Mouse (Mus musculus): ENCODE data around the gene Mgmt. TPM values are rescaled to one million over a fixed set of nuclear protein-coding genes. Genes with fewer than 3 reads are reported as not detected.

Gene Mgmt
- polyA plus RNA-seq, 1 experiment from 2014 or later, result 8.1 TPM

- WGBS, result 79% methylated on average over 15 of the region's 15 CpGs
- H3K36me3 ChIP-seq (ENCODE audit: control insufficient read depth, insufficient read depth, low read length), result no peaks in the 10 kb centered on the region
- H3K4me1 ChIP-seq (ENCODE audit: control insufficient read depth in 2 of 2, insufficient read depth in 2 of 2, low read length in 2 of 2), result peaks cover 0 to 6% of the 10 kb centered on the region in 2 experiments; a peak in 2 of 4 replicates
- ATAC-seq (ENCODE audit: insufficient number of reproducible peaks, insufficient read depth, low FRiP score, low read depth), result no peak
- H3K27me3 ChIP-seq (ENCODE audit: control insufficient read depth, insufficient read depth, low read length), result peaks cover 4% of the 10 kb centered on the region; the same call in 1 of the 2 replicates
- no peak overlapping the region for H3K9ac ChIP-seq (ENCODE audit: low read length)
- H3K4me2 ChIP-seq (ENCODE audit: low read length), result no peak overlapping the region
- no peaks in the 10 kb centered on the region for H3K9me3 ChIP-seq (ENCODE audit: control insufficient read depth, low read length)
- no peak overlapping the region for H3K27ac ChIP-seq (replicated peaks in 1 of 2; ENCODE audit: control insufficient read depth in 1 of 2, insufficient read depth in 1 of 2, low read depth in 2 of 2, low read length in 2 of 2)
- H3K4me3 ChIP-seq (ENCODE audit: control insufficient read depth in 1 of 2, insufficient read depth in 1 of 2, low read depth in 1 of 2, low read length in 2 of 2), result no peak overlapping the region
Observed at GRCm38 (mm10) chr7:137001215-137001614, 106.8 kb downstream of the Mgmt start.

- no peak for ATAC-seq (ENCODE audit: insufficient number of reproducible peaks, insufficient read depth, low FRiP score, low read depth)
- Histone ChIP-seq H3K9ac (ENCODE audit: low read length) (no peak overlapping the region), H3K36me3 (ENCODE audit: control insufficient read depth, insufficient read depth, low read length) (no peaks in the 10 kb centered on the region)
Observed at GRCm38 (mm10) chr7:137001783-137002182, 107.4 kb downstream of the Mgmt start.

GRCm38 (mm10) chr7:137002431-137002830 lies 108.0 kb downstream of the Mgmt start:
- no peak overlapping the region for H3K4me2 ChIP-seq (ENCODE audit: low read length)
- 69% methylated on average over 3 of the region's 3 CpGs for WGBS
- H3K36me3 ChIP-seq (ENCODE audit: control insufficient read depth, insufficient read depth, low read length), result no peaks in the 10 kb centered on the region
- H3K27me3 ChIP-seq (ENCODE audit: control insufficient read depth, insufficient read depth, low read length), result peaks cover 4% of the 10 kb centered on the region; the same call in 1 of the 2 replicates
- H3K4me3 ChIP-seq (ENCODE audit: control insufficient read depth in 1 of 2, insufficient read depth in 1 of 2, low read depth in 1 of 2, low read length in 2 of 2), result no peak overlapping the region
- H3K9ac ChIP-seq (ENCODE audit: low read length), result no peak overlapping the region
- no peak overlapping the region for H3K27ac ChIP-seq (replicated peaks in 1 of 2; ENCODE audit: control insufficient read depth in 1 of 2, insufficient read depth in 1 of 2, low read depth in 2 of 2, low read length in 2 of 2)
- H3K4me1 ChIP-seq (ENCODE audit: control insufficient read depth in 2 of 2, insufficient read depth in 2 of 2, low read length in 2 of 2), result peaks cover 0 to 6% of the 10 kb centered on the region in 2 experiments; a peak in 2 of 4 replicates
- no peaks in the 10 kb centered on the region for H3K9me3 ChIP-seq (ENCODE audit: control insufficient read depth, low read length)
- ATAC-seq (ENCODE audit: insufficient number of reproducible peaks, insufficient read depth, low FRiP score, low read depth), result no peak

More at GRCm38 (mm10) chr7:137001783-137002182, 107.4 kb downstream of the Mgmt start:
- peaks cover 0 to 6% of the 10 kb centered on the region in 2 experiments; a peak in 2 of 4 replicates for H3K4me1 ChIP-seq (ENCODE audit: control insufficient read depth in 2 of 2, insufficient read depth in 2 of 2, low read length in 2 of 2)
- H3K27ac ChIP-seq (replicated peaks in 1 of 2; ENCODE audit: control insufficient read depth in 1 of 2, insufficient read depth in 1 of 2, low read depth in 2 of 2, low read length in 2 of 2), result no peak overlapping the region
- 26% methylated on average over 5 of the region's 5 CpGs for WGBS
- no peak overlapping the region for H3K4me3 ChIP-seq (ENCODE audit: control insufficient read depth in 1 of 2, insufficient read depth in 1 of 2, low read depth in 1 of 2, low read length in 2 of 2)
- H3K27me3 ChIP-seq (ENCODE audit: control insufficient read depth, insufficient read depth, low read length), result peaks cover 4% of the 10 kb centered on the region; the same call in 1 of the 2 replicates
- no peaks in the 10 kb centered on the region for H3K9me3 ChIP-seq (ENCODE audit: control insufficient read depth, low read length)
- H3K4me2 ChIP-seq (ENCODE audit: low read length), result no peak overlapping the region

- Histone ChIP-seq H3K9me3 (ENCODE audit: control insufficient read depth, low read length) (no peaks in the 10 kb centered on the region), H3K4me3 (ENCODE audit: control insufficient read depth in 1 of 2, insufficient read depth in 1 of 2, low read depth in 1 of 2, low read length in 2 of 2) (no peak overlapping the region), H3K4me2 (ENCODE audit: low read length) (no peak overlapping the region), H3K27me3 (ENCODE audit: control insufficient read depth, insufficient read depth, low read length) (peaks cover 4% of the 10 kb centered on the region; the same call in 1 of the 2 replicates), H3K9ac (ENCODE audit: low read length) (no peak overlapping the region), H3K27ac (replicated peaks in 1 of 2; ENCODE audit: control insufficient read depth in 1 of 2, insufficient read depth in 1 of 2, low read depth in 2 of 2, low read length in 2 of 2) (no peak overlapping the region), H3K36me3 (ENCODE audit: control insufficient read depth, insufficient read depth, low read length) (no peaks in the 10 kb centered on the region), H3K4me1 (ENCODE audit: control insufficient read depth in 2 of 2, insufficient read depth in 2 of 2, low read length in 2 of 2) (peaks cover 3 to 11% of the 10 kb centered on the region in 2 experiments; a peak in 2 of 4 replicates)
- ATAC-seq (ENCODE audit: insufficient number of reproducible peaks, insufficient read depth, low FRiP score, low read depth), result no peak
- WGBS, result 66% methylated on average over 11 of the region's 11 CpGs
Observed at GRCm38 (mm10) chr7:137005293-137005692, 110.9 kb downstream of the Mgmt start.

GRCm38 (mm10) chr7:137008321-137008720 lies 113.9 kb downstream of the Mgmt start:
- peaks cover 3 to 6% of the 10 kb centered on the region in 2 experiments; a peak in 1 of 4 replicates for H3K4me1 ChIP-seq (ENCODE audit: control insufficient read depth in 2 of 2, insufficient read depth in 2 of 2, low read length in 2 of 2)
- ATAC-seq (ENCODE audit: insufficient number of reproducible peaks, insufficient read depth, low FRiP score, low read depth), result no peak
- no peaks in the 10 kb centered on the region; the same call in 1 of the 2 replicates for H3K27me3 ChIP-seq (ENCODE audit: control insufficient read depth, insufficient read depth, low read length)
- H3K27ac ChIP-seq (replicated peaks in 1 of 2; ENCODE audit: control insufficient read depth in 1 of 2, insufficient read depth in 1 of 2, low read depth in 2 of 2, low read length in 2 of 2), result no peak overlapping the region
- H3K9ac ChIP-seq (ENCODE audit: low read length), result no peak overlapping the region
- WGBS, result 66% methylated on average over 6 of the region's 6 CpGs
- H3K4me3 ChIP-seq (ENCODE audit: control insufficient read depth in 1 of 2, insufficient read depth in 1 of 2, low read depth in 1 of 2, low read length in 2 of 2), result no peak overlapping the region
- H3K9me3 ChIP-seq (ENCODE audit: control insufficient read depth, low read length), result no peaks in the 10 kb centered on the region
- no peak overlapping the region for H3K4me2 ChIP-seq (ENCODE audit: low read length)
- no peaks in the 10 kb centered on the region for H3K36me3 ChIP-seq (ENCODE audit: control insufficient read depth, insufficient read depth, low read length)

GRCm38 (mm10) chr7:137009732-137010275 lies 115.4 kb downstream of the Mgmt start:
- no peak for ATAC-seq (ENCODE audit: insufficient number of reproducible peaks, insufficient read depth, low FRiP score, low read depth)
- Histone ChIP-seq H3K9ac (ENCODE audit: low read length) (no peak overlapping the region), H3K4me3 (ENCODE audit: control insufficient read depth in 1 of 2, insufficient read depth in 1 of 2, low read depth in 1 of 2, low read length in 2 of 2) (no peak overlapping the region), H3K27me3 (ENCODE audit: control insufficient read depth, insufficient read depth, low read length) (no peaks in the 10 kb centered on the region; the same call in 1 of the 2 replicates), H3K4me1 (ENCODE audit: control insufficient read depth in 2 of 2, insufficient read depth in 2 of 2, low read length in 2 of 2) (peaks cover 3 to 6% of the 10 kb centered on the region in 2 experiments; a peak in 1 of 4 replicates), H3K4me2 (ENCODE audit: low read length) (no peak overlapping the region), H3K36me3 (ENCODE audit: control insufficient read depth, insufficient read depth, low read length) (no peaks in the 10 kb centered on the region), H3K9me3 (ENCODE audit: control insufficient read depth, low read length) (no peaks in the 10 kb centered on the region), H3K27ac (replicated peaks in 1 of 2; ENCODE audit: control insufficient read depth in 1 of 2, insufficient read depth in 1 of 2, low read depth in 2 of 2, low read length in 2 of 2) (no peak overlapping the region)
- 67% methylated on average over 19 of the region's 19 CpGs for WGBS

GRCm38 (mm10) chr7:137010451-137010850 lies 116.0 kb downstream of the Mgmt start:
- ATAC-seq (ENCODE audit: insufficient number of reproducible peaks, insufficient read depth, low FRiP score, low read depth), result no peak
- 71% methylated on average over 2 of the region's 2 CpGs for WGBS
- no peak overlapping the region for H3K4me3 ChIP-seq (ENCODE audit: control insufficient read depth in 1 of 2, insufficient read depth in 1 of 2, low read depth in 1 of 2, low read length in 2 of 2)

More at GRCm38 (mm10) chr7:137010451-137010850, 116.0 kb downstream of the Mgmt start:
- Histone ChIP-seq H3K27ac (replicated peaks in 1 of 2; ENCODE audit: control insufficient read depth in 1 of 2, insufficient read depth in 1 of 2, low read depth in 2 of 2, low read length in 2 of 2) (no peak overlapping the region), H3K36me3 (ENCODE audit: control insufficient read depth, insufficient read depth, low read length) (no peaks in the 10 kb centered on the region), H3K4me1 (ENCODE audit: control insufficient read depth in 2 of 2, insufficient read depth in 2 of 2, low read length in 2 of 2) (peaks cover 3 to 6% of the 10 kb centered on the region in 2 experiments; a peak in 1 of 4 replicates), H3K4me2 (ENCODE audit: low read length) (no peak overlapping the region), H3K9ac (ENCODE audit: low read length) (no peak overlapping the region), H3K9me3 (ENCODE audit: control insufficient read depth, low read length) (no peaks in the 10 kb centered on the region), H3K27me3 (ENCODE audit: control insufficient read depth, insufficient read depth, low read length) (no peaks in the 10 kb centered on the region; the same call in 1 of the 2 replicates)
